Mouse (Mus musculus): ENCODE data around the gene Egr4.

Gene Egr4

DNA sequence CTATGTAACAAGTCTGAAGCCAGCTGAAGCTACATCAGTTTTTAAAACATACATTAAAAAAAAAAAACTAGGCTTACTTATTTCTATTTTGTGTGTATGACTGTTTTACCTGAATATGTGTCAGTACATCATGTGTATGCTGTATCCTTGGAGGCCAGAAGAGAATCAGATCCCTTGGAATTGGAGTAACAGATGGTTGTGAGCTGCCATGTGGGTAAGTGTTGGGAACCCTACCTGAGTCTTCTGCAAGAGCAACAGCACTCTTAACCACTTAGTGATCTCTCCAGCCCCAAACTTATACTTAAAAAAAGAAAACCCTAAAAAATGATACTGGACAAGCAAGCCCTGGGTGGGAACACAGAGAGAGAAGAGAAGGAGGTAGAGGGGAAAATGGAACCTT, 16.4 kb downstream of the Egr4 start:
- DNase-seq (ENCODE audit: low read depth): no peak

DNA sequence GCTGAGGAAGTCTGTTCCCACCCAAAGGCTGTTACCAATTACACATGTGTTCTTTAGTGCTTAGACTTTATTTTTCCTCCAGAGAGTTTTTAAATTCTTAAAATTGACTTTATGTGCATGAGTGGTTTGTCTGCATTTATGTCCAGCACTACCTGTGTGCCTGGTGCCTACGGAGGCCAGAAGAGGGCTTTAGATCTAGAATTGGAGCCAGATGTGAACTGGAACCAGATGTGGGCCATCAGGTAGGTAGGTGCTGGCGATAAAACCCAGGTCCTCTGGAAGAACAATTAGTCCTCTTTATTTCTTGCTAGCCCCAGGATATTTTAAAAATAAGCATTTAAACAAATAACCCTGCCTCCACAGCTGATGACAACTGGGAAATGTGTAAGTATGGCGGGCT, 21.8 kb downstream of the Egr4 start:
- no peak for DNase-seq (ENCODE audit: low read depth)

DNA sequence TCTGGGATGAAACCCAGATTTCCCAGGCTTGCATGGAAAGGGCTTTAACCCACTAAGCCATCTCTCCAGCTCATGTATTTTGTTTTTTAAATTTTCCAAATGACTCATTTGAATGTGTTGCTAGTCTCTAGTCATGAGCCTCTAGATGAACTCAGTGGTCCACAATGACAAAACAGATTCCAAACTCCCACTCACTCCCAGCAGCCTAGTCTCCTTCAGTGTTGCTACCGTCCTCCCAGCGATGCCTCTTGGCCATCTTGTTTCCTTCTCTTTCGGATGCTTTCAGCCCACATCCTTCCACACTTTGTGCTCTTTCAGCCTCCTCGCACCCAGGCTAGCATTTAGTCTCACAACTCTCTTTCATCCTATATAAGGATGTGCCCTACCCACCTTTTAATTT, 23.1 kb downstream of the Egr4 start:
- no peak for DNase-seq (ENCODE audit: low read depth)

DNA sequence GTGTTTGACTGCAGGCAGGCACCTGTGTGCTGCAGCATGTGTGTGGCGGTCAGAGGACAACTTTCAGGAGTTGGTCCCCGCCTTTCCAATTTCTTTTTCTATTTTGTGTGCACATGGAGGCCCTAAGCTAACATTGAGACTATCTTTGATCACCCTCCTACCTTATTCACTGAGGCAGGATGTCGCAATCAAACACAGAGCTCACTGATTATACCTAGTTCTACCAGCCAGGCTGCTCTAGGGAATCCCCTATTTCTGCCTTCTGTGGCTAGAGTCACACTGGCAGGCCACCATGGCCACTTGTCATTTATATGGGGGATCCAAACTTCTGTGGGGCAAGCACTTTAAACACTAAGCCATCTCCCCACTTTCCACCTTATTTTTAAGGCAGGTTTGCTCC, 23.7 kb downstream of the Egr4 start:
- DNase-seq (ENCODE audit: low read depth): no peak

DNA sequence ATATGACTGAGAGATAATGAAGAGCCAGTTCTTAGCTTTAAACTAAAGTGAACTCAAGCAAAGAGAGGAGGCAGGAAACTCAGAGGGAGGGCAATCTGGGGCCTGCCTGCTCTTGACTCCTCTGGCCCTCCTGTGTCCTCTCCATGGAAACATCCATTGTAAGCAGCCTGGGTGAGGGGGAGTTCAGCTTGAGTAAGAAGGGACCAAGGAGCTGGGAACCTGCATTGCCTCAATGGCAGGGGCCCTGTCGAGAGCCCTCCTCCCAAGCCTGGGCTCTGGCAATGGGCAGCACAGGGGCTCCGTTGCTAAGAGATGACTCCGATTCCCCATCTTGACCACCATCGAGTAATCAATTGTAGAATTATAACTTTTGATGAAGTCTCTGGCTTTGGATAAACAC, 24.9 kb downstream of the Egr4 start:
- DNase-seq (ENCODE audit: low read depth): no peak

DNA sequence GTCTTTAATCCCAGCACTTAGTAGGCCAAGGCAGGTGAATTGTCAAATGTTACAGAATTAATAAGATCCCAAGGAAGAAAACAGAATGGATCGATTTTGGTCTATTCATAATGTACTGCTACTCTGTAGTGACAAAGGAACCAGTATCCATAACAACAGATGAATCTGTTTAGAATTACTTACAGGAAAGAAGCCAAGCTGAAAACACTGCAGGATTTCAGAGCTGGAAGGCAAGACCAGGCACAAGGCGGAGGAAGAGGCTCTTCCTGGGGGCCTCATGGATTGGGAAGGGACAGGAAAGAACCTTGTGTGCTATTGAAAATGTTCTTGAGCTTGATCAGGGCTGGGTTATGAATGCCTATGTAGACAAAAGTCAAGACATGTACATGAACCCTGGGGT, 27.7 kb downstream of the Egr4 start:
- no peak for DNase-seq (ENCODE audit: low read depth)

DNA sequence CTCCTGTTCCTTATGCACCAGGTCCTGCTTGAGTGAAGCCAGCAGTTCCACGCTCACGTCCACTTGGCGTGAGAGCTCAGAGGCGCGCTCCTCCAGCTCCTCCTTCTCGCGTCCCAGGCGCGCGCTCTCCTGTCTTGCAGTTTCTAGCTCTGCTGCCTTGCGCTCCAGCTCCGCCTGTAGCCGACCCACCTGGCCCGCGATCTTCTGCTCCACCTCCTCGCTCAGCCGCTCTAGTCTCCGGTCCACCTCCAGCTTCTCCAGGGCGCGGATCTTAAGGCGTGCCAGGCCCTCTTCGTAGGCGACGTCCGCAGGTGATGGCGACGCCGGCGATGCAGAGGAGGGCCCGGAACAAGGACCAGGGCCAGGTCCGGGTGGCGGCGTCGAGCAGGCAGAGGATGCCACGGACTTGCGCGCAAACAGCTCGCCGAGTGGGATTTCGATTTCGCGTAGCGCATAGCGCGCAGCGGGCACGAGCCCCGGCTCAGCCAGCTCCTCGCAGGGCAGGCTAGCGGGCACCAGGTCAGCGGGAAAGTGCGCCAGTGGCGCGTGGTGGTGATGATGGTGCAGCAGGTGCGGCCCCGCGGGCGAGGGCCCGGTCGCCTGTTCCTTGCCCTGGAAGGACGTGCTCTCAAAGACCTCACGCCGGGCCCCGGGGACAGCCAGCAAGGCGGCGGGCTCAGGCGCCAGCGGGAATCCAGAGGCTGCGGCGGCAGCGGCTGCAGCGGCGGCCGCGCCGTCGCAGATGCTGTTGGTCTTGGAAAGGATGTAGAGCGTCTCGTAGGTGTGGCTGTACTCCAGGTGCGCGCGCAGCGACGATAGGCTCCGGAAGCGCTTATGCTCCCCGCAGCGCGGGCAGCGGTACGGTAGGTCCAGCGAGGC, 29.3 kb downstream of the Egr4 start:
- DNase-seq (ENCODE audit: low read depth): no peak

DNA sequence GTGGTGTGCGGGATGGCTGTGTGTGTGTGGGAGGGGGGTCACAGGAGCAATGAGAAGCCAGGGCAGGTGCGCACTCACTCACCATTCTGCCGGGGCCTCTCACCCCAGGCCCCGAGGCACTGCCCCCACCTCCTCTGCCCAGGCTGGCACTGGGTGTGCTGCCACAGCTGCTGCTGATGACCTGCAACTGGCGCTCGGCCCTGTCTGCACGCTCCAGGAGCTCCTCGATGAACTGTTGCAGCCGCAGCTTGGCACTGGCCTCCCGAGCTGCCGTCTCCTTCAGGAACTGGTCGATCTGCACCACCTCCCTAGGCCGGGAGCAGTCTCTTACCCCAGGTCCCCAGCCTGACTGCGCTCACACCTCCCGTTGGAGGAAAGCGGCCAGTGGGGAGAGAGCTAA, 32.7 kb downstream of the Egr4 start:
- no peak for DNase-seq (ENCODE audit: low read depth)

DNA sequence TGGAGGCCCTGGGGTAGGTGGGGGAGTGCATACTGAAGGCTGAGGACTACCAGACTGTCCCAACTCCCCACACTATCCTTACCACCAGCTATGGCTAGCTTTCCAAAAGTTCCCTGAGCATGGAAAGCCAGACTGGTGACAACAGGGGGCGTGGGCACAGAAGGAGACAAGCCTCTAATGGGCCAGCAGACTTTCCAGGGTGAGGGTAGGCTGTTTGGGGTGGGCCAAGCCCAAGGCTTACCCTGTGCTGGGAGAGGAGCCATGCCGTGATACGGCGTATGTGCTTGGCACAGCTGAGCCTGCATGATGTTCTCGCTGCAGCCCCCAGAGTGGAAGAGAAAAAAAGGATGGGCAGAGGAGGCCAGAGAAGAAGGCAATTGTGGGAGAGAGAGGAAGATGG, 33.4 kb downstream of the Egr4 start:
- DNase-seq (ENCODE audit: low read depth): no peak

DNA sequence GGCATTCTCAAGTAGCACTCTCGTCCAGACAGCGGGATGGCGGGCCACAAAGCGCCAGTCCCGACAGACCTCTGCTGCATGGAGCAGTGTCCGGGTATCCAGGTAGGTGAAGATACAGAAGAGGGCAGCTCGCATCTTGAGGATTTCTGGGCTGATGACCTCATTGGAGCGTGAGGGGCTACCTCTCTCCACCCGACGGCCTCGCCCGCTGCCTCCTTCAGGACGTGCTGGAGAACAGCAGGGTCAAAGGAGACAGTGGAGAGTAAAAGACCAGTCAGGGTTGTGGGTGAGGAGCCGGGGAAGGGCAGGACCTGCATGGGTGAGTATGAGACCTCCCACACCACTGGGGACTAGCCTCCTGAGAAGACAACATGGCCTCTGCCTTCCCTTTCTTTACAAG, 35.0 kb downstream of the Egr4 start:
- DNase-seq (ENCODE audit: low read depth): no peak

DNA sequence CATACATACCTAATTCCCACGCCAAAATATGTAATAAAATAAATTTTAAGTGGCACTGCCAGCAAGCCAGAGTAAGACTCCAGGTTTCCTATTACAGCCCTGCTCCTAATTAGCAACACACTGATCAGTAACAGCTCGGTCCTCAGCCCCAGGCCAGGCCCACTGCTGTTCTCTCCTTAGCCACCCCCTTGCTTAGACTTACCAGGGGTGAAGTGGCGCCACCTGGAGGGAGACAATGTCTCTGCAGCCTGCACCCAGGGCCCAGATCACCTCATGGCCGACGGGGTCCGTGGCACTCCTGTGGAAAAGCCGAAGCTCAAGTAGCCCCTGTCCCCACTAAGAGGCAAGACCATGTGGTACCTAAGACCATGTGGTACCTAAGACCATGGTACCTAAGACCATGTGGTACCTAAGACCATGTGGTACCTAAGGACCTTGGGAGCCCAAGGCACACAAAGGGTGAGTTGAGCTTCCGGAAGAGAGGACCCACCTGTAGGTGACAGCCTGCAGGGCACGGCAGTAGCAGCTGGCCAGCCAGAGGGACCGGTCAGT, 35.9 kb downstream of the Egr4 start:
- no peak for DNase-seq (ENCODE audit: low read depth)

DNA sequence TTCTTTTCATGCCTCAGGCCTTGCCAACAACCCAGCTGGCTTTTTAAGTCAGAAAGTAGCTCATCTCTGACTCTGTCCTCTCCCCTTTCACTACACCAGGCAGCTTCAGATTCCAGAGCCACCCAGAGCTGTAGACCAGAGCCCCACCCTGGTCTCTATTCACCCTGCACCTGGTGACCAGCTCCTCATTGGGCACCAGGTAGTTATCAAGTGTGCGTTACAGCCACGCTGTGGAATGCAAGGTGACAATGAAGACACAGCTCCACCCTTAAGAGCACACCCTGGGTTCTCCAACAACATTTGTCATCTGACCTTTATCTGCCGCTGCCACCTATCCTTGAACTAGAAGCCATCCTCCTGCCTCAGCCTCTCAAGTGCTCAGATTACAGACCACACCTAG, 37.8 kb downstream of the Egr4 start:
- DNase-seq (ENCODE audit: low read depth): no peak

DNA sequence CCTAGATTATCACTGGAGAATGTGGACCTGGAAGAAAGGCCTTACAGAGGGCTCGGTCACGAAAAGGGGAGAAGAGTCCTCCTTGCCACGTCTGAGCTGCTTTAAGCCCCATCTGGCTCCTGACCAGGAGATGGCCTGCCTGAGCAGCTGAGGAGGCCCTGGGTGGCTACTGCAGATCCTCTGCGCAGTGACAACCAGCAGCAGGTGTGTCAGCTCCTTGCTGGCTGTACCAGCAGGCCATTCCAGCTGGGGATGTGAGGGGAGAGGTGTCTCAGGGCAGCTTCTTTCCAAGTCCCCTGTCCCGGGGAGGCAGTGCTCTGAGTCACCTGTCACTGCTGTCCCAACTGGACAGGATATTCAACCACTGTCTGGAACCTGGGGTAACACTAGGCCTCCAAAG, 40.8 kb downstream of the Egr4 start:
- DNase-seq (ENCODE audit: low read depth): no peak

DNA sequence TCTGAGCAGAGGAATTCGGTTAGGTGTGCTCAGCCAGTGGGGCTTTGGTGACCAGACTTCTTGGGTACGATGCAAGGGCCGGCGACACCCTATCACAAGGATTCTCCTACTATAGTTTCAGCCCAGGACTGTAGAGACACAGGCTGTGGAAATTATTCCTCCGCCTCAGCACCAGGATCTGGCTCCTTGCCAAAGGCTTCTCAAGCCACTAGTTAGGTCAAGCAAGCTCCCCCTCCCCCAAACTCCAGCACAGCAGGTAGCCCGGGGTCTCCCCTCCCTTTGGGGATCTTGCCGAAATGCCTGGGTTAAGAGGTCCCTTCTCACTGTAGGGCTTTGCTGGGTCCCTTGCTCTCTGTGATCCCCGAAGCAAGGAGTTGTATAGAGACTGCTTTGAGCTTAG, 41.4 kb downstream of the Egr4 start:
- DNase-seq (ENCODE audit: low read depth): no peak

DNA sequence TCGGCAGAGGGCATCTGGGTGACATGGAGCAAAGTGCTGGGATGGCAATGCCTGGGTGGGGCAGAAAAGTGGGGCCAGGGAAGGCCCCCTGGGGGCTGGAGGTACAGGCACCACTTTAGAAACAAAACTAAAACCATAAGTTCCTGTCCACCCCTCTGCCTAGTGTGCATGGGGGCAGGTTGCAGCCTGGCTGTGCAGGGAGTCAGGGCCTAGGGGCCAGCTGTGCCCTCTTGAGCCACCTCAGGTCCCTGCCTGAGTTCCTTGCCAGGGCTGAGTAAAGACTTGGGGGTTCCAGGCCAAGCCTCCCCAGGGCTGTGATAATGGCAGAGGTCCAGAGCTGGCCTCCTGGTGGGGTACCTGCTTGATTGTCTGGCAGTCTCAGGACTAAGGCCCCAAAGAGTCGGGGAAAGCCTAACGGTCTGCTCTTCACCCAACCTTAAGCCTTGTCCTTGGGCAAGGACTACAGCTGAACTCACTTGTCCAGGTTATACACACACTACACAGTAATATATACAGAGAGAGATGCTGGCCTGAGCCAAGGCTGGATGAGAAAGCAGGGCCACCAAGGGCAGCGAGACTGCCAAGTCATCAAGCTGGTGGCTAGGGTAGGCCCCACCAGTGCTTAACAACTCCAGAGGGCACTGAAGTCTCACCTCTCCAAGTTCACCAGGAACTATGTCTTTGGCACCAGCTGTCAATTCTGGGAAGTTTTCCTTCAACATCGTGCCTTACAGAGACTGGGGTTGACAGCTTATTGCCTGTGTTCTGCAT, 43.5 kb downstream of the Egr4 start:
- DNase-seq (ENCODE audit: low read depth): no peak

DNA sequence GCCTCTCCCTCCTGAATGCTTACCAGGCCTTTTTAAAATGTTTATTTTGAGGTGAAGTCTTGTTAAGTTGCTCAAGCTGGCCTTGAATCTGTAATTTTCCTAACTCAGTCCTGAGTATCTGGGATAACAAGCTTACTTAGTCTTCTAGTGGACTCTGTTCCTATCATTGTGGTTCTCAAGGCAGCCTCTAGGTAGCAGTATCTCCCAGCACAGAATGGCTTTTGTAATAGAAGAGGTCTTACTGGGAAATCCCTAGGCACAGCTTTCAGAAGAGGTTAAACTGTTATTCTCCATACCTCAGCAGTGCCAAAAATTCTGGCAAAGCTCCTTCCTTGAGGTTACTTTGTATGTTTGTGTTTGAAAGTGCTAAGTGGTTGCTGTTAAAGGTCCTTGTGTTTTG, 48.0 kb downstream of the Egr4 start:
- no peak for DNase-seq (ENCODE audit: low read depth)
